Mouse (Mus musculus) central nervous system, embryonic 14 days (tissue): Measurements from ENCODE around the gene Klc4. TPM values are rescaled to one million over a fixed set of nuclear protein-coding genes. Genes with fewer than 3 reads are reported as not detected.

ENCODE experiments used
- polyA plus RNA-seq: library from polyadenylated mRNA; depleted of rRNA; stranded (reverse); fragments of >200 nt; gene quantifications from 2 replicates; pipeline ENCODE4 v1.2.3, GENCODE M21; 2012; rRNA removed

Klc4 gene
- polyA plus RNA-seq, result 35.0 and 37.2 TPM in 2 replicates

GRCm38 (mm10) chr17:46645561-46646321, at the start of gene Klc4, which contains the start of gene Mrpl2:
Gene Klc4 (minus strand): TSS chr17:46646022.
Gene Mrpl2 (plus strand): TSS chr17:46646229.

GRCm38 (mm10) chr17:46680760-46681373, 35.0 kb upstream of the Klc4 start, which contains the start of gene Klhdc3:
Gene Klhdc3 (minus strand): TSS chr17:46680914.

GRCm38 (mm10) chr17:46678416-46678815, 32.6 kb upstream of the Klc4 start, which contains the start of gene Mea1:
Gene Mea1 (plus strand): TSS chr17:46678793.

GRCm38 (mm10) chr17:46673850-46674529, 28.2 kb upstream of the Klc4 start, which contains the start of gene Rrp36:
Gene Rrp36 (minus strand): TSS chr17:46674352.

GRCm38 (mm10) chr17:46650232-46651031, 4.6 kb upstream of the Klc4 start, which contains the start of gene Cul7:
Gene Cul7 (plus strand): TSS chr17:46650337.

GRCm38 (mm10) chr17:46628791-46629684, 16.8 kb downstream of the Klc4 start, which contains the start of gene Ptk7:
Gene Ptk7 (minus strand): TSS chr17:46629504.

Other genes with a start within 250 kb of the Klc4 start
- 7.2 and 8.6 TPM in 2 replicates for gene Crip3, start 217.1 kb downstream of the Klc4 start, polyA plus RNA-seq
- 0.14 and 0.15 TPM in 2 replicates for gene Slc22a7, start 207.6 kb downstream of the Klc4 start, polyA plus RNA-seq
- gene Ttbk1, start 158.3 kb downstream of the Klc4 start, polyA plus RNA-seq, result 20.1 and 21.0 TPM in 2 replicates
- 22.5 and 29.6 TPM in 2 replicates for gene Dnph1, start 149.3 kb downstream of the Klc4 start, polyA plus RNA-seq
- gene Cul9, start 99.6 kb downstream of the Klc4 start, polyA plus RNA-seq, result 37.0 and 39.7 TPM in 2 replicates
- gene Srf, start 89.8 kb downstream of the Klc4 start, polyA plus RNA-seq, result 63.0 and 64.7 TPM in 2 replicates
- 27.6 and 39.1 TPM in 2 replicates for gene Ptk7, start 16.5 kb downstream of the Klc4 start, polyA plus RNA-seq
- gene Mrpl2, start 207 bp upstream of the Klc4 start, polyA plus RNA-seq, result 57.1 and 58.5 TPM in 2 replicates
- 79.9 and 93.7 TPM in 2 replicates for gene Cul7, start 4.3 kb upstream of the Klc4 start, polyA plus RNA-seq
- 36.2 and 40.8 TPM in 2 replicates for gene Rrp36, start 28.3 kb upstream of the Klc4 start, polyA plus RNA-seq
- gene Mea1, start 32.8 kb upstream of the Klc4 start, polyA plus RNA-seq, result 168 and 171 TPM in 2 replicates
- 140 and 150 TPM in 2 replicates for gene Klhdc3, start 34.9 kb upstream of the Klc4 start, polyA plus RNA-seq
- gene Ppp2r5d, start 59.1 kb upstream of the Klc4 start, polyA plus RNA-seq, result 105 and 111 TPM in 2 replicates
- 42.6 and 47.2 TPM in 2 replicates for gene Pex6, start 65.4 kb upstream of the Klc4 start, polyA plus RNA-seq
- gene Gnmt, start 83.1 kb upstream of the Klc4 start, polyA plus RNA-seq, result 1.8 and 2.8 TPM in 2 replicates
- 53.5 and 59.9 TPM in 2 replicates for gene Cnpy3, start 106.2 kb upstream of the Klc4 start, polyA plus RNA-seq
- 0.04 TPM in 1 of 2 replicates, not detected in the other for gene Ptcra, start 117.7 kb upstream of the Klc4 start, polyA plus RNA-seq
- gene 2310039H08Rik, start 126.6 kb upstream of the Klc4 start, polyA plus RNA-seq, result 64.8 and 67.4 TPM in 2 replicates
- gene Rpl7l1, start 136.7 kb upstream of the Klc4 start, polyA plus RNA-seq, result 88.2 and 89.8 TPM in 2 replicates
- 17.7 and 20.6 TPM in 2 replicates for gene Bicral, start 212.5 kb upstream of the Klc4 start, polyA plus RNA-seq
- 34.7 and 37.5 TPM in 2 replicates for gene Tbcc, start 244.7 kb upstream of the Klc4 start, polyA plus RNA-seq